In the genomic region with DNA sequence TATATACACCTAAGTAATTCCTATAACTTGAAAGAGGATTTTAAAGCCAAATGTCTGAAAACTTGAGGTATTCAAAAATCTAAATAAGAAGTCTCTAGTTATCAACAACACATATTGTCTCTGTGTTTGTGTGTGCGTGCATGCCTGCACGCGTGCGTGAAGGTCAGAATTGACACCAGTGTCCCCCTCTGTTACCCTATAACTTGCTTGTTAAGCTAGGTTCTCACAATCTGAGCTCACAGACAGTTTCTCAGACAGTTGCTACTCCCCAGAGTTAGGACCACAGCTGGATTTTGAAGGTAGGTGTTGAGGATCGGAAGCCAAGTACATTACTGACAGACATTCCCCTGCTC, we compare ENCODE assay signal across 9 mouse cellular contexts.
DNase-seq lines count a peak whose midpoint lies in the region; ATAC-seq and TF ChIP-seq lines count a peak whose summit lies in the region.
"Had no signal": no experiment of that assay in that cellular context is flagged by ENCODE, and none has a peak within 500 bp of the region (broad histone marks: within the 10 kb centered on the region; RNA-seq: fewer than 3 reads in every experiment).

No protein-coding gene starts in this region.

- peak overlapping the region; percentile 80 for H3K27ac ChIP-seq in heart, embryonic 16.5 days (ENCODE audit: low read length)
- no peak overlapping the region; the same call in 1 of the 2 replicates for H3K27ac ChIP-seq in heart, embryonic 10.5 days
- H3K27ac ChIP-seq in lung, embryonic 15.5 days = peak overlapping the region; percentile 69
- no peak overlapping the region; the same call in 1 of the 2 replicates for H3K27ac ChIP-seq in liver, embryonic 14.5 days
- H3K27ac ChIP-seq: forebrain, embryonic 10.5 days had no signal

- H3K9ac ChIP-seq in heart, embryonic 16.5 days (ENCODE audit: low read length) = no peak overlapping the region
- no peak overlapping the region for H3K9ac ChIP-seq in lung, embryonic 15.5 days
- H3K9ac ChIP-seq in liver, embryonic 14.5 days (replicated peaks) = no peak overlapping the region

- no peaks in the 10 kb centered on the region for H3K27me3 ChIP-seq in heart, embryonic 16.5 days (ENCODE audit: control insufficient read depth, insufficient read depth, low read length)
- H3K27me3 ChIP-seq in heart, embryonic 10.5 days (ENCODE audit: insufficient read depth, poor library complexity, severe bottlenecking) = no peaks in the 10 kb centered on the region
- H3K27me3 ChIP-seq in lung, embryonic 15.5 days = no peaks in the 10 kb centered on the region
- H3K27me3 ChIP-seq in liver, embryonic 14.5 days (ENCODE audit: control insufficient read depth, insufficient read depth, low read length) = no peaks in the 10 kb centered on the region

- no peak overlapping the region for H3K4me3 ChIP-seq in heart, embryonic 16.5 days (ENCODE audit: low read length)
- no peak overlapping the region for H3K4me3 ChIP-seq in heart, embryonic 10.5 days
- no peak overlapping the region for H3K4me3 ChIP-seq in lung, embryonic 15.5 days
- no peak overlapping the region for H3K4me3 ChIP-seq in liver, embryonic 14.5 days (ENCODE audit: insufficient read depth in 1 of 2, low read depth in 2 of 2, low read length in 2 of 2)
- H3K4me3 ChIP-seq: forebrain, embryonic 10.5 days had no signal

- no peaks in the 10 kb centered on the region for H3K4me1 ChIP-seq in heart, embryonic 16.5 days (ENCODE audit: control insufficient read depth, insufficient read depth, low read length)
- no peaks in the 10 kb centered on the region for H3K4me1 ChIP-seq in heart, embryonic 10.5 days
- H3K4me1 ChIP-seq in lung, embryonic 15.5 days = no peaks in the 10 kb centered on the region
- peaks cover 0 to 7% of the 10 kb centered on the region in 2 experiments; a peak in 1 of 4 replicates for H3K4me1 ChIP-seq in liver, embryonic 14.5 days (replicated peaks; ENCODE audit: control insufficient read depth in 2 of 2, insufficient read depth in 2 of 2, low read length in 1 of 2)
- H3K4me1 ChIP-seq: forebrain, embryonic 10.5 days had no signal

- peaks cover 4% of the 10 kb centered on the region; the same call in 1 of the 2 replicates for H3K36me3 ChIP-seq in heart, embryonic 16.5 days (ENCODE audit: control insufficient read depth, insufficient read depth)
- H3K36me3 ChIP-seq in heart, embryonic 10.5 days = peaks cover 16% of the 10 kb centered on the region; the same call in 1 of the 2 replicates
- 0 out of 2 replicates have a peak, but pooled peaks cover 9% of the 10 kb centered on the region for H3K36me3 ChIP-seq in lung, embryonic 15.5 days
- H3K36me3 ChIP-seq in liver, embryonic 14.5 days (replicated peaks; ENCODE audit: control insufficient read depth, insufficient read depth, low read depth) = peaks cover 3% of the 10 kb centered on the region

- H3K9me3 ChIP-seq in heart, embryonic 16.5 days (replicated peaks; ENCODE audit: control insufficient read depth, low read length) = no peaks in the 10 kb centered on the region
- H3K9me3 ChIP-seq in heart, embryonic 10.5 days = no peaks in the 10 kb centered on the region
- no peaks in the 10 kb centered on the region for H3K9me3 ChIP-seq in lung, embryonic 15.5 days
- no peaks in the 10 kb centered on the region for H3K9me3 ChIP-seq in liver, embryonic 14.5 days (ENCODE audit: control insufficient read depth, low read length)
- H3K9me3 ChIP-seq: forebrain, embryonic 10.5 days had no signal

- WGBS in heart, embryonic 16.5 days = 69% methylated on average over 5 of the region's 5 CpGs
- WGBS in heart, embryonic 10.5 days = 67% methylated on average over 5 of the region's 5 CpGs
- WGBS in lung, embryonic 15.5 days = 63% methylated on average over 5 of the region's 5 CpGs
- 36% methylated on average over 5 of the region's 5 CpGs for WGBS in liver, embryonic 14.5 days (ENCODE audit: insufficient replicate concordance)

- no peak for TF ChIP-seq CTCF in liver, embryonic 14.5 days (IDR thresholded peaks at IDR 0.05; ENCODE audit: low read depth)

- 0 out of 2 replicates have a peak, but pooled peaks have one; percentile 11 for ATAC-seq in heart, embryonic 16.5 days (replicated peaks; ENCODE audit: extremely low read depth, insufficient read depth, low FRiP score)
- ATAC-seq in lung, embryonic 15.5 days (ENCODE audit: borderline replicate concordance, extremely low read depth, low FRiP score, low TSS enrichment) = no peak
- ATAC-seq in liver, embryonic 14.5 days (ENCODE audit: insufficient read depth) = no peak

- peak overlapping the region; percentile 38 for H3K4me2 ChIP-seq in heart, embryonic 16.5 days (ENCODE audit: low read depth, low read length)
- peak overlapping the region; percentile 21; the same call in 1 of the 2 replicates for H3K4me2 ChIP-seq in lung, embryonic 15.5 days
- H3K4me2 ChIP-seq in liver, embryonic 14.5 days (ENCODE audit: low read depth) = peak overlapping the region; percentile 44

- TF ChIP-seq EP300 in liver, embryonic 14.5 days (IDR thresholded peaks at IDR 0.05; ENCODE audit: low read depth) = no peak

- no peak for DNase-seq in heart, embryonic 10.5 days (ENCODE audit: low spot score)
- no peak for DNase-seq in lung, postnatal 14 days
- DNase-seq in c-Kit-positive CD71-positive TER-119-positive erythroid progenitor cells, embryonic 14.5 days (ENCODE audit: low spot score) = peak; percentile 3
- no peak for DNase-seq in liver, embryonic 14.5 days (ENCODE audit: low read depth in 3 of 3, low spot score in 3 of 3)
- no peak for DNase-seq in cerebellum, postnatal 10 days
- no peak for DNase-seq in adrenal gland, adult 2 months

Comparison
In these comparisons a context has a peak if more than half of its experiments do, and no peak if none do; other contexts are left out.
1. H3K27ac ChIP-seq: peak in heart, embryonic 16.5 days (single experiment) and lung, embryonic 15.5 days (single experiment); none in heart, embryonic 10.5 days (single experiment) and liver, embryonic 14.5 days (single experiment).
2. Peak in every context shown above with its lines, with median percentiles within 50 percentile points of each other: H3K4me2 ChIP-seq.